Mouse (Mus musculus) induced T-regulatory cell, adult 2 months (primary cell): ENCODE measurements around the gene Gns.
"Not testable (repeated sequence)": the region's sequence is repeated elsewhere in the genome, so short reads cannot be mapped to it uniquely, and the experiment has no call there.

Source experiments
- DNase-seq: peaks from one replicate; pipeline ENCODE4 v3.0.0-alpha.2; 2012; ENCODE audit warnings: low read depth

Gns gene

DNA sequence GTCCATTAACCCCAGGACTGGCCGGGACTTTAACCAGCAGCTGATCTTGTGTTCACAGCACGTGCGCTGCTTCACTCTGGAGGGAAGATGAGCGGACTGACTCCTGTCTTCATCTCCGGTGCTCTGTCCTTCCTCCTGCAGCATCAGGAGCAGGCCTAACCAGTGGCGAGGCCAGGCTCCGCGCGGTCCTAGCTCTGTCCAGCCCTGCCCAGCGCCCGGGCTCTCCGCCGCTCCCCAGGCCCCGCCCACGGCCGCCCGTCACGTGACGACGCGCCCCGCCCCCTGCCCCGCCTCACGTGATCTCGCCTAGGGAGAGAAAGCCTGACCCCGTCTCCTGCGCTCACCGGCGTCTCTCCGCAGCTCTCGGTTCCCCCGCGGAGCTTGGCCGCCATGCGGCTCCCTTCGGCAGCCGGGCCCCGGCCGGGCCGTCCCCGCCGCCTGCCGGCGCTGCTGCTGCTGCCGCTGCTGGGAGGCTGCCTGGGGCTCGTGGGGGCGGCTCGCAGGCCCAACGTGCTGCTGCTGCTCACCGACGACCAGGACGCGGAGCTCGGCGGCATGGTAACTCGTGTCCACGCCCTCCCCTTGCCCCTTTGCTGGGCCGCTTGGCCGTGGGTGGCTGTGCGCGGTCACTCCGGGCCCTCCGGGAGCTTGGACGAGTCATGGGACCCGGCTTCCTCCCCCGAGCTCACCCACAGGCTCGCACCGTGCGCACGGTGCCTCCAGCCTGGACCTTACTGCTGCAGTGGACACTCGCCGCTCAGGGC is at the start of gene Gns:
TSS of gene Gns (plus strand) at position 290 of the 764 bp plus-strand sequence.
- peak; percentile 90 for DNase-seq

DNA sequence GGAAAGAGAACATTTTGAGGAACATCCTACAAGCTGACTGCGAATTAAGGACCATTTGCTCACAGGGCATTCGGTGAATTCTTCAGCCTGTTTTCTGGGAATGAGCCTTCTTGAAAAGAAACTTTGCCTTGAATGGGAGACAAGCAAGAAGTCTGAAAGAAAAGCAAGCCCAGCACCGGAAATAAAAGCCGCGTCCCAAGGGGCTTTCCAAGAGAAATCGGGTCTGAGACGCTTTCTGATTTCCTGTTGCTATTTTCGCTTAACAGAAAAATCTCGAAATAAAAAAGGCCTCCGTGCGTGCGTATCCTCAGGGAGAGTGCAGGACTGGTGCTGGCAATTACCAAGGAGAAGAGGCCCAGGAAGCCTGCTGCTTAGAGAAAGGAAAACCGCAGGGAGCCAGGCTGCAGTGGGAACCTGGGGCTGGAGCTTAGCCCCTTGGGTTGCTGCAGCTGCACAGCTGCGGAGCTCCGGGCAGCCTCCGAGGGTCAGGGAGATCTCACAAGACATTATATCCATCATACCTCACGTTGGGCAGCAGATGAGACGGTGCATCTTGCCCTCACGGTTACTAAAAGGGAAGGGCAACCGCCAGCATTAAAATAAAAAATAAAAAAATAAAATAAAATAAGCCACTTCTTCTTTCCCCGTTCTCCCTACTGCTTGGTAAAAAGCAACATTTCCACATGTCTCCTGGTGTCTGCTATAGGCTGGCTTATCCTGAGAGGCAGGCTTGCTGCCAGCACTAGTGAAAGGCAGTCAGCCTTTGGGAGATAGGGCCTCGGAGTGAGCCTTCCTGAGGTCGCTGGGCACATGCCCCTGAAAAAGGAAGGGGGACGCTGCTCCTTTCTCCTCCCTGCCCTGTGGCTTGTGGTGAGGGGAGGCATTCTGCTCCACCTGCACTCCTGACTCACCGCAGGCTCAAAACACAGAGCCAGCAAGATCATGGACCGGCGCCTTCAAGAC is 49.3 kb upstream of the Gns start:
- DNase-seq, result peak; percentile 89

DNA sequence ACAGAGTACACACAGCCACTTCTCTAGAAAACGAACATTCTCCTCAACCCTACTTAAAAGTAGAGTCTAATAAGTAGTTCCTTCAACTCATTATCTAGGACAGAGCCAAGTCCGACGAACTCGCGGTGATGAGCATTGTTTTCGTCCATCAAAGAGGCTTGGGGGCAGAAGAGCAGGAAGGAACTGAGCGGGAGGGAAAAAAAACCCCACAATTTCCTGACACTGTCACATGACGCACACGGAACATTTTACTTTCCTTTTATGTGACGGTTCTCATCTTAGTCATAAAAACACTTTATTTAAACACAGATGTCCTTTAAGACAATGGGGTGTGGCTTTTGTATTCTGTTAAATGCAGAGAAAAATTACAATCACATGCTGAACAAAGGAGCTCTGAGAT is 48.5 kb upstream of the Gns start:
- DNase-seq, result peak; percentile 94

DNA sequence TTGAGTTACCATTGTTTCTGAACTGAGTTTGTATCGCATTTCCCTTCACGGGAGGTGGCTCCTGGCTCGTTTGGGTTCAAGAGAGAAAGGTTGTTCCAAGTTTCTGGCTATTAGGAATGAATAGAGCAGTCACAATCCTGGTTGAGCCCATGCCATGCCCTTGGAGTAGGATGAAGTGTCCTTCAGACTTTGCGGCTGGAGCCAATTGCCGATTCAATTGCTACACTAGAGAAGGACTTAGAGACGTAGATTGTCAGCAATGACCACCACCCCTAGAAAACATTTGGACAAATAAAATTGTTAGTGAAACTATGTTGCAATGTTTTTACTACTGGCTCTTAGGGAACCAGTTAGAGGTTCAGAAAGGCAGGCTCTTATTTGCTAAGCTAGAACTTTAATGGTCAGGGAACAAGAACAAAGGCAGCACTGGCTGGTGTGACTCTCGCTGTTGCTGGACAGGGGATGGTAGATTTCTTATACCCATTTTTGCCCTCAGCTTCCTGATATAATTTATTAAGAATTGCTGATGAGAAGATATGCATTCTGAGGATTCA is 46.4 kb upstream of the Gns start:
- no peak for DNase-seq

DNA sequence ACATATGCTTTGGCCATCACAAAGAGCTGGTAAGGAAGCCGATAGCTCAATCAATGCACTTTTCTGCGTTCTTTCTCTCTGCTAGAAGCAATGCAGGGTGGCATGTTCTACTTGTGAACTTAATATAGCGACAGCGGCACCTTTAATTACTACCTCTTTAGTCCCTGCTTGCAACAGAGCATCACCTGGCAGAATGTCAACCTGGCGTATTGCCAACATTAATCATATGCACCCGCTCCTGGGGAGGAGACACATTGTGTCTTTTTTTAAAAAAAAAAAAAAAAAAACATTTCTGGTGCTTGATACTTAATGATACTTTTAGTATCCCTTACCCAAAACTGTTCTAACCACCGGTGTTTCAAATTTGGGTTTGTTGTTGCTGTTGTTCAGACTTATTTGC is 41.4 kb upstream of the Gns start:
- DNase-seq, result no peak

DNA sequence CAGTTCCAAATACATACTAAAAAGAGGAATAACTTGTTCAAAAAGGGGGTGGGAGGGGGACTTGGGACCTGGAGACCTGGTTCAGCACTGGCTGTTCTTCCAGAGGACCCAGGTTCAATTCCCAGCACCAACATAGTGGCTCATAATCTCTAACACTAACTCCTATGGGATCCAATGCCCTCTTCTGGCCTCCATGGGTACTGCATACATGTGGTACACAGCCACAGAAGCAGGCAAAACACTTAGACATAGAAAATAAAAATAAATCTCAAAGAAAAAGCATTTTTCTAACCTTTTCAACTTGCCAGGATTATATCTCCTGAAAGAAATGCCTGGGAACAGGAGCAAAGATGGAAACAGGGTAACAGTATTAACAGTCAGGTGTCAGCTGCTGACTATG is 38.7 kb upstream of the Gns start:
- peak; percentile 52 for DNase-seq

DNA sequence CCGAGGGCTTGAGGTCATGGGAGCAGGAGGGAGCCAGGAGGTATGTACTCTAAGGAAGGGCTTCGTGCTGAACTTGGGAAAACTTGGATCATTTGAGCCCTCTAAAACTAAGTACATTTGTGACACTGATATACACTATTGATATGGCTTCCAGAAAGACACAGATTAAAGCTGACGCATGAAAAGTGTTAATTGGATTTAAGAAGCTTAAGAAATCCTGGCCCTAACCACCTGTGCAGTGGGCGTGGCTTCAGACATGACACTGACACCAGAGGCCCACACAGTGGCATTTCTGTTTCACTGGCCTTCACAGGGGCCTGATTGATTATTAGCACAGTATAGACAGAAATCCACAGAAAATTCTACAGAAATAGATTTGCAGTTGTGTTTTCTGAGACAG is 35.3 kb upstream of the Gns start:
- DNase-seq, result no peak

DNA sequence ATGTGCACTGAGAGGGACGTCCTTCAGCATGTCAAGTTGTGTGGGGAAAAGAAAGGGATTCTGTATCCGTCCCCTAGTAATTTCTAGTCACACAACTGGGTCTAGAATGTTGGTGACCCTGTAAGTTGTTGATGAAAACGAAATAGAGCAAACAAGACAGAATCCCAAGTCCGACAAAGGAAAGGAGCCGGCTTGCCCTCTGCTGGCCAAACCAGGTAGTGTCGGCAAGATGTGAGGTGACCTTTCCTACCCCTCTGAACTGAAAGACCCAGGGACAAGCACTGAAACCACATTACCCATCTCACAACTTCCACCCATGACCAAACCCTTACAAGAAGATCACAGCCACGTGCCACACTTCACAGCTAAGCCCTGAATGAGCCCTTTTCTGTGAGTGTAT is 34.0 kb upstream of the Gns start:
- DNase-seq, result peak; percentile 85

DNA sequence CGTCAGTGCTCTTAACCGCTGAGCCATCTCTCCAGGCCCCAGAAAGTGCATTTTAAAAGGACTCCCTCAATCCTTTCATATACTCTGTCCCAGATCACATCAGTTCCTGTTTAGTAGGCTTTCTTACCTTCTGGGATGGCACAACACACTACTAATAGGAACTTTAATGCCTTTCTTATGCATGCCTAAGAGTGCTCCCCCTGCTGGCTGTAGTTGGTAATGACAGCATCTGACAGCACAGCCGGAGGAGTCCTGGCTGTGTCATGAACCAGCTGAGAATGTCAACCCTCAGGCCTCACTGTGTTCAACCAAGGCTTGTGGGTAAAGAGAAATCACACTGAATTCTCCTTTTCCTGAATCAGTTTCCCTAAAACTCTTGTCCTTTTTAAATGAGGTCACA is 30.3 kb upstream of the Gns start:
- peak; percentile 86 for DNase-seq

DNA sequence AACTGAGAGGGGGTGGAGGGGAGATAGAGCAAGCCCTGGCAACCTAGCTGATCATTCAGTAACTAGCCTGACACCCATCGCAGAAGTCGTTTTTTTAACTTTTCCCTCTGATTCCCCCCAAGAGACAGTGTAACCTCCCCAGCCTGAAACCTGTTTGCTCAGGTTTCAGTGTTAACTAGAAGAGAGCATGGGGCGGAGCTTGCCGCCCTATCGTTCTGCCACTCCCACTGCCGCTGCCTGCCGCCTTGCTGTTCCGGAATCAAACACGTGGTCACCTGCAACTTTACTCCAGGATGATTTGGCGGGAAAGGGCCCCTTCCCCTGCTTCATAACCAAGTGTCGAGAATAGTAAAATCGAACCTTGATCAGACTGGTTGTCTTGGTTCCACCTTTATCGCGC is 28.4 kb upstream of the Gns start:
- DNase-seq, result not testable (repeated sequence)

DNA sequence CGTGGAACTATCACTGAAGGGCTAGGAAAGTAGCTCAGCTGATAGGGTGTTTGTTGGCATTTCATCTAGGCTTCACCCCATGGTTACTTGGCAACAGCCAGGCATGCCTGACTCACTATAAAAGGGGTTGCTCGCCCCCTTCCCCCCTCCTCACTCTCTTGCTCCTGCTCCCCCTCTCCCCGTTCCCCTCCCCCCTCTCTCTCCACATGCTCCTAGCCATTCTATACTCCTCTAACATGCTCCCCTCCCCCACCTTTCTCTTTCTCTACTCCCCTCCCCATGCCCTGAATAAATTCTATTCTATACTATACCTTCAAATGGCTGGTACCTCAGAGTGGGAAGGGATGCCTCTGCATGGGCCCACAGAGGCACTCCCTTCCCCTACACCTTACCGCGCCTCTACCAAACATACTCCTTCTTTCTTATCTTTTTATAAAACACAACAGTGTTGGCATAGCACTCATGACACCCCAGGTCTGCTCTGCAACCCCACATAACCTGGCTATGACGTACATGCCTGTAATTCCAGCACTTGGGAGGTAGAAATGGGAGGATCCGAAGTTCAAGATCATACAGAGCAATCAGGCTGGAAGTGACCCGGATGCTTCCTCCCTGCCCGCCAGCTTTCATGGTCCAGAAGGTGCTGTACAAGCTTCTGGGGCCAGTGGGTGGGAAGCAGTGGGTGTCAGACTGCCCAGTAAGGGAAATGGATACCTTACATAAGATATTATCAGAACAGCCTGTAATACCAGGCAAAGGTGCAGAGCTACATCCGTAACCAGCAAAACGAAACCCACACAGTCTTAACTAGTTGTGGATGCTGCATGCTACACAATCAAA is 23.9 kb upstream of the Gns start:
- DNase-seq, result no peak

DNA sequence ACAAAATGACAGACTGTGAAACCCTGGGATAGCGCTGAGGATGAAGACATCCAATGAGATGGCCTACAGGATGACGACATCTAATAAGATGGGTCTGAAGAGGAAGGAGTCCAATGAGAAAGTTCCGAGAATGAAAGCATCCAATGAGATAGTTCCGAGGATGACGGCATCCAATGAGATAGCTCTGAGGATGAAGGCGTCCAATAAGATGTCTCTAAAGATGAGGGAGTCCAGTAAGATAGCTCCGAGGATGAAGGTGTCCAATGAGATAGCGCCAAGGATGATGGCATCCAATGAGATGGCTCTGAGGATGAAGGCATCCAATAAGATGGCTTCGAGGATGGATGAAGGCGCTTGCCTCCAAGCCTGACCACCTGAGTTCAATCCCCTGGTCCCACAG is 22.6 kb upstream of the Gns start:
- no peak for DNase-seq

DNA sequence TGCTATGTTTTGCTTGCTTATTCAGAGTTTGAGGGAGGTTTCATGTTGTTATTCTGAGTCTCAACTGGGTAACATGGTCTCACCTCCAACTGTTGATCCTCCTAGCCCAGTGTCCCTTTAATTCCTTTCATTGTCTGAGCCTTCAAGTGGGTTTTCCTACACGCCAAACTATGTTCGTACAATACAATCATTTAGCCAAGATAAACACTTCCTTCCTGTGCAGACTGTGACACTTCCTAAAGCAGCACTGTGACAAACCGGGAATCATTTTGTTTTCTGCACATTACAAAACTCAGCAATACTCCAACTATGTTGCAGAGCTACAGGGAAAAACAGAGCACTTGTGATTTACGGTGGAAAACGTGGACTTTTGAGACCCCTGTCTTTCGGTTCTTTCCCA is 21.0 kb upstream of the Gns start:
- no peak for DNase-seq

DNA sequence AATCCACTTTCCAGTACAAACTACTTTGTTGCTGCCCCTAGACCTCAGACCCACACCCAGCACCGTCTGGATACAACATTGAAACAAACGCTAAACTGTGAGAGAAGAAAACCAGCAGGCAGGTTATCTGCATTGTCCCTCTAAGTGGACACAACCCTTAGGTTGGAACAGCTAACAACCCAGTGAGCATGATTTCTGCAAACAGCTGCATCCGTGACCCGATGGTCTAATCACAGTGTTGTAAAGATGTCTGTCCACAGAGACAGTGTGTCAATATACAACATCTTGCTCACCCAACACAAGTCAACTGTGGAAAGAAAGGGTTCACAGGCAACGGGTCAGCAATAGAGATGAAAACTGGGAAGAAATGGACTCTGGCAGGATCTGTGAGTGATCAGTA is 15.6 kb upstream of the Gns start:
- DNase-seq, result no peak

DNA sequence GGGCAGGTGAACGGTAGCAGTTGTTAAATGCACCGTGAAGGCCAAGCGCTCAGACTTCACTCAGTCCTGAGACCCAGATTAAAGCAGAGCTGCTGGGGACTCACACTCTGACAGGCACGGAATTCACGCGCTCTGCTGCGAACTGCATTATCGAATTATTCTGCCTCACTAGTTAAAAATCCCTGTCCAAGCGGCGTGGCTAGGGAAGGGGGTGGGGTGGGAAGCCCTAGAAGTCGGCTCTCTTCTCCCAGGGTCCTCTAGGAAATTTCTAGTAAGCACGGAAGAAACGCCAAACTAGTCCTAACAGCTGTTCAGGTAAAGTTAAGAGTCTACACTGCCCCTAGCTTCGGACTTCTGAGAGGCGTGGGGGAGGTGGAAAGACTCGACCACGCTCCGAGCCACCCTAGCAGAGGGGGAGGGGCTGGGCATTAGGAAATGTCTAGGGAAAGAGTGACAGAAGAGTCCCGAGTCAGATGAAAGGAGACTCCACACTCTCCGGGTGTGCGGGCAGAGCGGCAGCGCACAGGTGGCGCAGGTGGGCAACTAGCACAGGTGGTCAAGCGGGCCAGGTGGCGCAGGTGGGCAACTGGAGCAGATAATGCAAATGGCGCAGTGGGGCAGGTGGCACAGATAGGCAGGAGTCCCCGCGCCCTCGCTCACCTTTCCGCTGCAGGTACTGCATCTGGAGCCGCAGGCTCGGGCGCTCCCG is 14.4 kb upstream of the Gns start:
- peak; percentile 27 for DNase-seq

DNA sequence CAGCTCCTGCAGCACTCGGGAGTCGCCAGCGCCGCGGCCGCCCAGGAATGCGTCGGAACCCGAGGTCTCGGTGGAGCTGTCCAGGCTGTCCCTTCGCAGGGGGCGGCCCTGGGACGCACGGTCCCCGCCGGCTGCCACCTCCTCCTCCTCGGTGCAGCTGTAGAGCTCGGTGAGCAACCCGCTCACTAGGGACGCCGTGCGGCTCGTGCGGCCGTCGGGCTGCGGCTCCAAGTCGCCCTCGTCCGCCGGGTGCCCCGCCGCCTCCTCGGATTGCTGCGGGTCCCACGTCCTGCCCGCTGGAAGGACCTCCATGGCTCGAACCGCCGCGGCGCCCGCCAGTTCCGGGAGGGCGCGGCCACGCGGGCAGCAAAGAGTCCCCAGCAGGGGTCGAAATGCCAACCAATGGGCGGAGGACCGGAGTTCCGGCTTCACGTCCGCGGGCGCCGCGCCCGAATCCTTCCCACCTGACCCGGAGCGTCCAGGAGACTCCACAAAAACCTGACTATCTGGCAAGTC is 13.8 kb upstream of the Gns start, which contains the start of gene Tbc1d30:
TSS of gene Tbc1d30 (minus strand) at position 213 of the 516 bp plus-strand sequence.
- DNase-seq, result peak; percentile 60

DNA sequence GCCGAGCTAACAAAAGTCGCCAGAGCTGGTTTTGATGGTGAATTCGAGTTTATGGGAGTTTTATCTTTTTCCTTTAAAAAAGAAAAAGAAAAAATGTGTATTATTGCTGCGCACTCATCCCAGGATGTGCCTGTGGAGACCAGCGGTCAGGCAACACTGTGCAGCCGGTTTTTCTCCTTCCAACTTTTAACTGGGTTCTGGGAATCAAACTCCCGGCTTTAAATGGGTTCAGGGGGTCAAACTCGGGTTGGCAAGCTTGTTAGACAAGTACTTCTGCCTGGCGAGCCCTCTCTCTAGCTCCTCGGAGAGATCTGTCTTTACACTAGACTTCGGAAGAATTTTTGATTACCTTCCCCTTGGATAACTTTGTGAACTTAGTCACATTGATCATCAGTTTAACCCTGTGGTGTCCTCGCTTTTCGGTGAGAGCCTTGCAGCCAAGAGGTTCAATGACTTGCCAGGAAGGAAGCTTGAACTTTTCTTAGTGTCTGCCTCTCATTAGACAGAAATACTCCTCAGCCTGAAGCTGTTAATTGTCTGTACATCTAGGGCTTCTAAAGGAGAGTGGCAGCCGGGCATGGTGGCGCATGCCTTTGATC is 13.1 kb upstream of the Gns start:
- no peak for DNase-seq

DNA sequence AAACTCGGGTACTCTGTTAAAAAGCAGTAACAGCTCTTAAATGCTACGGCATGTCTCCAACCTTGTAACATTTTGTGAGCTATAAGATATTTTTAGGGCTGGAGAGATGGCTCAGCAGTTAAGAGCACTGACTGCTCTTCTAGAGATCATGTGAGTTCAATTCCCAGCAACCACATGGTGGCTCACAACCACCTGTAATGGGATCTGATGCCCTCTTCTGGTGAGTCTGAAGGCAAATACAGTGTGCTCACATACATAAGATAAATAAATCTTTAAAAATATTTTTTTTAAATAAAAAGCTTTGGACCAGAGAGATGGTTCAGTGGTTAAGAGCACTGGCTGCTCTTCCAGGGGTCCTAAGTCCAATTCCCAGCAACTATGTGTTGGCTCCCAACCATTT is 4.5 kb upstream of the Gns start:
- no peak for DNase-seq

DNA sequence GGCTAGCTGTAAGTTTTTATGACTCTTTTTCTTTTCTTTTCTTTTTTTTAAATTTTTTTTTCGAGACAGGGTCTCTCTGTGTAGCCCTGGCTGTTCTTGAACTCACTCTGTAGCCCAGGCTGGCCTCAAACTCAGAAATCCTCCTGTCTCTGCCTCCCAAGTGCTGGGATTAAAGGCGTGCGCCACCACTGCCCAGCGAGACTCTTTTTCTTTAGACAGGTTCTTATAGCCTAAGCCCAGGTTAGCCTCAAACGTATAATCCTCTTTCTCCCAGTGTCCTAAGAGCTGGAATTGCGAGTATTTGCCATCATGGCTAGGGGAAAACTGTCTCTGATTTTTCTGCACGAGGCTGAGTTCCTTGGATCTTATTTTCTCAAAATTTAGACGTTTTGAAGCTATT is 1.7 kb upstream of the Gns start:
- no peak for DNase-seq

DNA sequence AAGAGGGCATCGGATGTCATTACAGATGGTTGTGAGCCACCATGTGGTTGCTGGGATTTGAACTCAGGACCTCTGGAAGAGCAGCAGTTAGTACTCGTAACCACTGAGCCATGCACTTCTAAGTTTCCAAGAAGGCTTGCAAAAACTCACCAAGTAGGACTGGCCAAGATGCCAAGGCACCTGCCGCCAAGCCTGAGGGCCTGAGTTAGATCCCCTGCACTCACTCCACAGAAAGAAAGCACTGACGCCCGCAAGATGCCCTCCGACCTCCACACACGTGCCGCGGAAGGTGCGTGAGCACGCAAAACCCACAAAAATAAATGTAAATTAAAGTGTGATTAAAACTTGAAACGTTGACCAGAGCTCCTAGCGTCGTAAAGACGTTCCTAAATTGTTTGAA is 584 bp upstream of the Gns start:
- DNase-seq, result no peak
